Mouse (Mus musculus): ENCODE results near the gene Pgr. TPM values are rescaled to one million over a fixed set of nuclear protein-coding genes. Genes with fewer than 3 reads are reported as not detected.

Gene Pgr
- polyA plus RNA-seq, 1 experiment from 2014 or later: 1.1 TPM

DNA sequence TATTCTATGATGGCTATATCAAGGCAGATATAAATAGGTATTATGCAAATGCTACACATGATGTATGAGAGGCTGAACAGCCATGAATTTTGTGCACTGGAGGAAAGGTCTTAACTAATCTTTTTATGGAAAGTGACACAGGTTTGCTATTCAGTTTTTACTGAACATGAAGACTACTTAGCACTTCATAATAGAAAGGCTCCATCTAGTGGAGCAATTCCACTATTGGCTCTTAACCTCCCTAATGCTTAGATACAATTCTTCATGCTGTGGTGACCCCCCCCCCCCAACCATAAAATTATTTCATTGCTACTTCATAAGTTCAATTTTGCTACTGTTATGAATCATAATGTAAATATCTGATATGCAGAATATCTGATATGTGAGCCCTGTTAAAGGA lies 101.5 kb downstream of the Pgr start:
- Histone ChIP-seq H3K4me1 (ENCODE audit: control insufficient read depth, insufficient read depth, low read length) (no peaks in the 10 kb centered on the region), H3K27me3 (ENCODE audit: control insufficient read depth, insufficient read depth, low read length) (no peaks in the 10 kb centered on the region), H3K4me2 (replicated peaks; ENCODE audit: low read depth, low read length) (no peak overlapping the region), H3K9me3 (ENCODE audit: control insufficient read depth, low read length) (no peaks in the 10 kb centered on the region), H3K4me3 (ENCODE audit: low read length) (no peak overlapping the region), H3K9ac (ENCODE audit: low read depth, low read length) (no peak overlapping the region), H3K36me3 (ENCODE audit: control insufficient read depth, insufficient read depth, low read length) (peaks cover 17% of the 10 kb centered on the region; the same call in 1 of the 2 replicates), H3K27ac (ENCODE audit: low read depth, low read length) (no peak overlapping the region)
- no peak for ATAC-seq (ENCODE audit: low FRiP score, low TSS enrichment)

- Histone ChIP-seq H3K4me1 (ENCODE audit: control insufficient read depth, insufficient read depth, low read length) (no peaks in the 10 kb centered on the region), H3K9ac (ENCODE audit: low read depth, low read length) (no peak overlapping the region), H3K36me3 (ENCODE audit: control insufficient read depth, insufficient read depth, low read length) (peaks cover 15% of the 10 kb centered on the region; the same call in 1 of the 2 replicates), H3K4me2 (replicated peaks; ENCODE audit: low read depth, low read length) (no peak overlapping the region), H3K9me3 (ENCODE audit: control insufficient read depth, low read length) (no peaks in the 10 kb centered on the region), H3K27me3 (ENCODE audit: control insufficient read depth, insufficient read depth, low read length) (no peaks in the 10 kb centered on the region), H3K4me3 (ENCODE audit: low read length) (no peak overlapping the region), H3K27ac (ENCODE audit: low read depth, low read length) (no peak overlapping the region)
- ATAC-seq (ENCODE audit: low FRiP score, low TSS enrichment): no peak
- WGBS: 89% methylated on average over 2 of the region's 2 CpGs
Observed at GRCm38 (mm10) chr9:9015108-9015507, 115.5 kb downstream of the Pgr start.

Other genes starting within 250 kb of the Pgr start
- 0.06 and 0.08 TPM in 2 replicates for gene Gm16485, start 72.0 kb downstream of the Pgr start, polyA plus RNA-seq (2014; fragmentation: Nextera tagmentation; extraction: Ambion mirVana)

Measured in kidney, embryonic 14.5 days (tissue).